Mouse (Mus musculus): Measurements from ENCODE around the gene Dct.

Dct gene

DNA sequence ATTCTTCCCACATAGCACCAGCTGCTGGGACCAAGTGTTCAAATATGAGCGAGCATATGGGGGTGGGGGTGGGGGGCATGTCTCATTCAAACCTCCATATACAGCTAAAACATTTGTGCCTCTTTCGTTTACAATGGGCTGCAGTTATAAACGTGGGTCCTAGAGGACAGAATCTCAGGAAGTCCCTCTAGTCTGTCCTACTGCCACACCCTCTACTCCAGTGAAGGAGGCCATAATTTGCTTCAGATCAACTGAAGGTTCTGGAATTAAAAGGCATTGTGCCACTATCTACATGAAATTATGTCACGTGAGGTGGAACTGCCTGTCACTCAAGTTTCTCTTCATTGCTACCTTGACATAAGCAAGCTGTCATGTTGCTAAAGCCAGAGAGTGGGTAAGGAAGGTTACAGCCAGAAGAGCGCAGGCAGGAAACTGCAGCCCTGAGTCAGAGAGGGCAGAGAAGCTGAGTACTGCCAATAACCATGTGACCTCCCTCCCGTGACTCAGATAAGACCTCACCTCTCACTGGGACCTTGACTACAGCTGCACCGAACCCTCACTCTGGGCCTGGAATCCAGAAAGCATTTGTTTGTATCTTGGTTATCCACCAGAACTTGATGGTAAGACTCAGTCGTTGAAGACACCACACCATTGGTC is 59.3 kb downstream of the Dct start:
- Histone ChIP-seq H3K4me1 (replicated peaks; ENCODE audit: low read depth, low read length) (no peaks in the 10 kb centered on the region), H3K27me3 (ENCODE audit: insufficient read depth, low read length) (no peaks in the 10 kb centered on the region), H3K36me3 (ENCODE audit: insufficient read depth, low read length) (no peaks in the 10 kb centered on the region), H3K9me3 (ENCODE audit: low read length) (no peaks in the 10 kb centered on the region), H3K4me3 (replicated peaks; ENCODE audit: low read length) (no peak overlapping the region)
- no peak for TF ChIP-seq POU5F1 (IDR thresholded peaks at IDR 0.05; ENCODE audit: borderline replicate concordance, low read length)
- no peak for TF ChIP-seq NANOG (IDR thresholded peaks at IDR 0.05; ENCODE audit: borderline replicate concordance, low read length)
- no peak for TF ChIP-seq CTCF (conservative IDR thresholded peaks at IDR 0.05; ENCODE audit: low read length)

DNA sequence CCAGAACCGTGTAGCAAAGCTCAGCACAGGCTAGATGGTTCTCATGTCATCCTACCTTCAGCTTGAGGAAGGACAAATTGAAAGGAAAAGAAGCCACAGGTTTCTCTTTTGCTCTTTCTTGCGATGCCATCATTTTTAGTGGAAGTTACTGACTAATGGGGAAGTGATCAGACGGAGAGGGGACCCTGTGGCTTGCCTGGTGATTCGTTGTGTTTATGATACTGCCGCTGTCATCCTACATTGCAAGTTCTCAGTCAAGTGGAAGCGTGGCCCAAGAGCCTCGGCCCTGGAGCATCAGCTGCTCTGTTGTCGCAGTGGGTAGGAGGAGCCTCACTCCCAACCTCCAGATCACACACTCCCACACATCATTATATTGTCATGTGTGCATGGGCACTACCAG is 61.8 kb downstream of the Dct start:
- peaks cover 11% of the 10 kb centered on the region for H3K9me3 ChIP-seq (ENCODE audit: low read length)
- TF ChIP-seq CTCF (conservative IDR thresholded peaks at IDR 0.05; ENCODE audit: low read length), result no peak
- TF ChIP-seq NANOG (IDR thresholded peaks at IDR 0.05; ENCODE audit: borderline replicate concordance, low read length), result no peak
- TF ChIP-seq POU5F1 (IDR thresholded peaks at IDR 0.05; ENCODE audit: borderline replicate concordance, low read length), result no peak
- no peaks in the 10 kb centered on the region for H3K36me3 ChIP-seq (ENCODE audit: insufficient read depth, low read length)
- no peaks in the 10 kb centered on the region for H3K27me3 ChIP-seq (ENCODE audit: insufficient read depth, low read length)
- H3K4me1 ChIP-seq (replicated peaks; ENCODE audit: low read depth, low read length), result no peaks in the 10 kb centered on the region
- no peak overlapping the region for H3K4me3 ChIP-seq (replicated peaks; ENCODE audit: low read length)

DNA sequence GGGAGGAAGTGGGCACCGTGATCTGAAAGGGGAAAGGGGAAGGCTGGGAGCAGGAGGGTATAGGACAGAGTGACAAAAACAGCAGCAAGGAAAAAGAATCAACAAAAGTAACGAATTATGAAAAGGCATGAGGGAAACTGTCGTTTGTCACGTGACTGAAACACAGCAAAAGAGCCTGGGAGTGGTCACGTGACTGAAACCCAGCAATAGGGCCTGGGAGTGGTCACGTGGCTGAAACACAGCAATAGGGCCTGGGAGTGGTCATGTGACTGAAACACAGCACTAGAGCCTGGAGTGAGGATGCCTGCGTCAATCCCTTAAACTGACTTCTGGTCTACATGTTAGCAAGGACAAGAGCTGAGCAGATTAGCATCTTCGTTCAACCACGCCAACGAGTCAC is 63.6 kb downstream of the Dct start:
- Histone ChIP-seq H3K4me1 (replicated peaks; ENCODE audit: low read depth, low read length) (no peaks in the 10 kb centered on the region), H3K36me3 (ENCODE audit: insufficient read depth, low read length) (no peaks in the 10 kb centered on the region), H3K9me3 (ENCODE audit: low read length) (peaks cover 11% of the 10 kb centered on the region), H3K27me3 (ENCODE audit: insufficient read depth, low read length) (no peaks in the 10 kb centered on the region), H3K4me3 (replicated peaks; ENCODE audit: low read length) (no peak overlapping the region)
- no peak for TF ChIP-seq NANOG (IDR thresholded peaks at IDR 0.05; ENCODE audit: borderline replicate concordance, low read length)
- no peak for TF ChIP-seq CTCF (conservative IDR thresholded peaks at IDR 0.05; ENCODE audit: low read length)
- no peak for TF ChIP-seq POU5F1 (IDR thresholded peaks at IDR 0.05; ENCODE audit: borderline replicate concordance, low read length)

DNA sequence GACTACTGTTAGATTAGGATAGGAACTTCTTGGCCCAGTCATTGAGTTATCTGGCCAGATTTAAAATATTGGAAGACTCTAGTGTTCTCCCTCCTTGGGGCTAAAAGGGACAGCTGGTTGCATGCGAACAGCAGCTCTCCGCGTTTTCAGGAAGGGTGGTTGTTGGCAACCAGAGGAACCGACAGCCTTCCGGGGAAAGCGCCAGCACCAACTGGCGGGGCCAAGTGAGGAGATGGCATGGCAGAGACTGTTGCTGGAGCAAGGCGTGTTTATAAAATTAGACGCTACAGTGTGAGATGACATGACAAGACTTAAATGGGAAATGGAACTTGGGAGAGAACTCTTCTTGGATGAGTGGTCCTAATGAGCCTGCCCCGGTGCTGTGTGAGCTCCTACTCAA is 70.5 kb downstream of the Dct start:
- no peaks in the 10 kb centered on the region for H3K4me1 ChIP-seq (replicated peaks; ENCODE audit: low read depth, low read length)
- H3K4me3 ChIP-seq (replicated peaks; ENCODE audit: low read length), result no peak overlapping the region
- H3K27me3 ChIP-seq (ENCODE audit: insufficient read depth, low read length), result no peaks in the 10 kb centered on the region
- peaks cover 3% of the 10 kb centered on the region for H3K9me3 ChIP-seq (ENCODE audit: low read length)
- H3K36me3 ChIP-seq (ENCODE audit: insufficient read depth, low read length), result no peaks in the 10 kb centered on the region
- no peak for TF ChIP-seq CTCF (conservative IDR thresholded peaks at IDR 0.05; ENCODE audit: low read length)
- TF ChIP-seq POU5F1 (IDR thresholded peaks at IDR 0.05; ENCODE audit: borderline replicate concordance, low read length), result no peak
- TF ChIP-seq NANOG (IDR thresholded peaks at IDR 0.05; ENCODE audit: borderline replicate concordance, low read length), result no peak

DNA sequence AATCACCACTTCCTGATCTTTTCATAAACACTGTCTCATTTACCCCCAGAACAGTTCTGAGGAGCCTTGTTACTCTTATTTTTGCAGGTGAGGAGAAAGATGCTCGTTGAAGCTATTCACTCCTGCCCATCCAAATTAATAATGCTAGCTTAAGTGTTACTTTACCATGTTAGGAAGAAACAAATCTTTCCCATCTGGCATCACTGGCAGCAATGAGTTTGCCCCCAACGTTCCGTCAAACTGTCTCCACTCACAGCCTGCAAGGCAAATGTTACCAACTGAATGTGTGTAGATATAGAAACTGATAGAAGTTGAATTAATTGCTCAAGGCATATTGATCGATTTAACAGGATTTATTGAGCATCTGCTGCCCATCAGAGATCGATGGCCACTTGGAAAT is 79.5 kb downstream of the Dct start:
- no peak overlapping the region for H3K4me3 ChIP-seq (replicated peaks; ENCODE audit: low read length)
- H3K27me3 ChIP-seq (ENCODE audit: insufficient read depth, low read length), result no peaks in the 10 kb centered on the region
- H3K4me1 ChIP-seq (replicated peaks; ENCODE audit: low read depth, low read length), result no peaks in the 10 kb centered on the region
- TF ChIP-seq NANOG (IDR thresholded peaks at IDR 0.05; ENCODE audit: borderline replicate concordance, low read length) (no peak), POU5F1 (IDR thresholded peaks at IDR 0.05; ENCODE audit: borderline replicate concordance, low read length) (no peak), CTCF (conservative IDR thresholded peaks at IDR 0.05; ENCODE audit: low read length) (no peak)
- no peaks in the 10 kb centered on the region for H3K36me3 ChIP-seq (ENCODE audit: insufficient read depth, low read length)
- peaks cover 9% of the 10 kb centered on the region; the same call in 1 of the 2 replicates for H3K9me3 ChIP-seq (ENCODE audit: low read length)

Data from E14TG2a.4 (cell line).